7 mouse cellular contexts compared by ENCODE assay signal in genomic region chr8:94036944-94037524, GRCm38 (mm10). TPM values are rescaled to one million over a fixed set of nuclear protein-coding genes. Genes with fewer than 3 reads are reported as not detected.
DNase-seq lines count a peak whose midpoint lies in the region; ATAC-seq lines count a peak whose summit lies in the region.

Nudt21 (minus strand) TSS chr8:94037031.
Ogfod1 (plus strand) TSS chr8:94037198.

- no peaks in the 10 kb centered on the region for H3K27me3 ChIP-seq in intestine, embryonic 15.5 days (replicated peaks)
- no peaks in the 10 kb centered on the region for H3K27me3 ChIP-seq in midbrain, embryonic 10.5 days (ENCODE audit: low read depth, poor library complexity, severe bottlenecking)

- WGBS in intestine, embryonic 15.5 days = under 1% methylated on average over 41 of the region's 41 CpGs
- under 1% methylated on average over 41 of the region's 41 CpGs for WGBS in midbrain, embryonic 10.5 days

- peak; percentile 95 for DNase-seq in adrenal gland, adult 2 months
- peak; percentile 97 for DNase-seq in embryo, embryonic 11.5 days (ENCODE audit: low read depth, low spot score)
- peak; percentile 85 to 90 for DNase-seq in gastrocnemius, postnatal 36 days
- peak; percentile 97 to 99 for DNase-seq in left cerebral cortex, postnatal 25 days (ENCODE audit: low spot score in 2 of 2)
- peak; percentile 95 for DNase-seq in midbrain, embryonic 10.5 days (ENCODE audit: low spot score)
- DNase-seq in right cerebral cortex, postnatal 4 days = peak; percentile 88

- peak within 1 kb of the TSS; percentile 87 for H3K4me3 ChIP-seq in intestine, embryonic 15.5 days (replicated peaks)
- peak within 1 kb of the TSS; percentile 82 for H3K4me3 ChIP-seq in midbrain, embryonic 10.5 days

- H3K4me1 ChIP-seq in intestine, embryonic 15.5 days (replicated peaks) = peaks cover 8% of the 10 kb centered on the region; the same call in 1 of the 2 replicates
- peaks cover 34% of the 10 kb centered on the region for H3K4me1 ChIP-seq in midbrain, embryonic 10.5 days

- peak; percentile 99 for ATAC-seq in intestine, embryonic 15.5 days

- intact Hi-C loops in gastrocnemius, postnatal 36 days (cut with DNase I) = no loop called here
- intact Hi-C loops in left cerebral cortex, postnatal 25 days (cut with DNase I) = loop anchor here (2.0 kb wide), 1 partner anchor 24 kb away; the partner anchor contains the start of gene Amfr

- no peaks in the 10 kb centered on the region for H3K36me3 ChIP-seq in intestine, embryonic 15.5 days
- H3K36me3 ChIP-seq in midbrain, embryonic 10.5 days = peaks cover 14% of the 10 kb centered on the region

- H3K4me2 ChIP-seq in intestine, embryonic 15.5 days (replicated peaks) = peak within 1 kb of the TSS; percentile 77

- H3K27ac ChIP-seq in intestine, embryonic 15.5 days = peak within 1 kb of the TSS; percentile 79
- peak within 1 kb of the TSS; percentile 87 for H3K27ac ChIP-seq in midbrain, embryonic 10.5 days (replicated peaks)

- no peaks in the 10 kb centered on the region for H3K9me3 ChIP-seq in intestine, embryonic 15.5 days
- no peaks in the 10 kb centered on the region for H3K9me3 ChIP-seq in midbrain, embryonic 10.5 days (replicated peaks)

- peak within 1 kb of the TSS; percentile 64 for H3K9ac ChIP-seq in intestine, embryonic 15.5 days

RNA-seq across cellular contexts. Expression of gene Nudt21, which starts in this region (rescaled TPM):
- total RNA-seq in adrenal gland, adult 2 months (2021) = 10 to 100 TPM; 34.7 to 36.9 TPM
- polyA plus RNA-seq in adrenal gland, adult 2 months (2012; rRNA removed) = 150 and 174 TPM in 2 replicates
- 10 to 100 TPM in 1 of 2 experiments, 1 to 10 TPM in 1; 8.7 to 11.9 TPM for total RNA-seq in gastrocnemius, postnatal 36 days (2021)
- 104 and 126 TPM in 2 replicates for polyA plus RNA-seq in intestine, embryonic 15.5 days (2015; fragmentation: Nextera tagmentation; extraction: Ambion mirVana)
- total RNA-seq in left cerebral cortex, postnatal 25 days (2021) = 10 to 100 TPM; 47.4 to 52.3 TPM
- polyA plus RNA-seq in midbrain, embryonic 10.5 days (2016; fragmentation: Nextera tagmentation; extraction: Ambion mirVana) = 181 and 182 TPM in 2 replicates

RNA-seq across cellular contexts. Expression of gene Ogfod1, which starts in this region (rescaled TPM):
- 10 to 100 TPM; 20.1 to 22.3 TPM for total RNA-seq in adrenal gland, adult 2 months (2021)
- polyA plus RNA-seq in adrenal gland, adult 2 months (2012; rRNA removed) = 2.4 TPM in 2 replicates
- total RNA-seq in gastrocnemius, postnatal 36 days (2021) = 10 to 100 TPM; 21.8 to 22.9 TPM
- 10.5 and 12.8 TPM in 2 replicates for polyA plus RNA-seq in intestine, embryonic 15.5 days (2015; fragmentation: Nextera tagmentation; extraction: Ambion mirVana)
- total RNA-seq in left cerebral cortex, postnatal 25 days (2021) = 10 to 100 TPM; 86.6 to 96.8 TPM
- polyA plus RNA-seq in midbrain, embryonic 10.5 days (2016; fragmentation: Nextera tagmentation; extraction: Ambion mirVana) = 10.8 and 11.6 TPM in 2 replicates

Comparison
In these comparisons a context has a peak if more than half of its experiments do, and no peak if none do; other contexts are left out.
1. Peak in every context shown above with its lines: DNase-seq, ATAC-seq, H3K4me3 ChIP-seq and H3K27ac ChIP-seq.